Mouse (Mus musculus): ENCODE data around the gene Trim2. TPM values are rescaled to one million over a fixed set of nuclear protein-coding genes. Genes with fewer than 3 reads are reported as not detected.

Trim2 gene
- polyA plus RNA-seq, 2 experiments = 17.4 to 28.1 TPM

GRCm38 (mm10) chr3:84235420-84236304 is 71.0 kb downstream of the Trim2 start:
- Histone ChIP-seq H3K4me2 (replicated peaks; ENCODE audit: low read depth, low read length, severe bottlenecking) (no peak overlapping the region), H3K4me3 (replicated peaks; ENCODE audit: low read length) (no peak overlapping the region), H3K27me3 (ENCODE audit: control insufficient read depth, insufficient read depth, low read length) (no peaks in the 10 kb centered on the region), H3K9me3 (ENCODE audit: control insufficient read depth, low read length) (no peaks in the 10 kb centered on the region), H3K9ac (ENCODE audit: low read depth, low read length, severe bottlenecking) (no peak overlapping the region), H3K36me3 (ENCODE audit: control insufficient read depth, insufficient read depth, low read length) (no peaks in the 10 kb centered on the region), H3K4me1 (ENCODE audit: control insufficient read depth, insufficient read depth, low read length) (no peaks in the 10 kb centered on the region), H3K27ac (replicated peaks; ENCODE audit: low read depth, low read length) (no peak overlapping the region)
- 76% methylated on average over 10 of the region's 10 CpGs for WGBS
- ATAC-seq (ENCODE audit: low FRiP score, low read depth) (no peak), DNase-seq (ENCODE audit: low spot score) (no peak)
- no peak for TF ChIP-seq POLR2A (IDR thresholded peaks at IDR 0.05; ENCODE audit: borderline replicate concordance, extremely low read depth, insufficient read depth, insufficient read length)

- 73% methylated on average over 4 of the region's 4 CpGs for WGBS
- Histone ChIP-seq H3K9me3 (ENCODE audit: control insufficient read depth, low read length) (no peaks in the 10 kb centered on the region), H3K27me3 (ENCODE audit: control insufficient read depth, insufficient read depth, low read length) (no peaks in the 10 kb centered on the region), H3K27ac (replicated peaks; ENCODE audit: low read depth, low read length) (no peak overlapping the region), H3K4me3 (replicated peaks; ENCODE audit: low read length) (no peak overlapping the region), H3K4me2 (replicated peaks; ENCODE audit: low read depth, low read length, severe bottlenecking) (no peak overlapping the region), H3K4me1 (ENCODE audit: control insufficient read depth, insufficient read depth, low read length) (no peaks in the 10 kb centered on the region), H3K36me3 (ENCODE audit: control insufficient read depth, insufficient read depth, low read length) (no peaks in the 10 kb centered on the region), H3K9ac (ENCODE audit: low read depth, low read length, severe bottlenecking) (no peak overlapping the region)
- ATAC-seq (ENCODE audit: low FRiP score, low read depth) = no peak
- DNase-seq (ENCODE audit: low spot score) = no peak
- TF ChIP-seq POLR2A (IDR thresholded peaks at IDR 0.05; ENCODE audit: borderline replicate concordance, extremely low read depth, insufficient read depth, insufficient read length) = no peak
These were observed 72.1 kb downstream of the Trim2 start for GRCm38 (mm10) chr3:84234562-84234961.

GRCm38 (mm10) chr3:84233663-84234415 is 72.8 kb downstream of the Trim2 start:
- Histone ChIP-seq H3K4me3 (replicated peaks; ENCODE audit: low read length) (no peak overlapping the region), H3K9ac (ENCODE audit: low read depth, low read length, severe bottlenecking) (no peak overlapping the region), H3K9me3 (ENCODE audit: control insufficient read depth, low read length) (no peaks in the 10 kb centered on the region), H3K4me1 (ENCODE audit: control insufficient read depth, insufficient read depth, low read length) (no peaks in the 10 kb centered on the region), H3K4me2 (replicated peaks; ENCODE audit: low read depth, low read length, severe bottlenecking) (no peak overlapping the region), H3K27me3 (ENCODE audit: control insufficient read depth, insufficient read depth, low read length) (no peaks in the 10 kb centered on the region), H3K27ac (replicated peaks; ENCODE audit: low read depth, low read length) (no peak overlapping the region), H3K36me3 (ENCODE audit: control insufficient read depth, insufficient read depth, low read length) (no peaks in the 10 kb centered on the region)
- TF ChIP-seq POLR2A (IDR thresholded peaks at IDR 0.05; ENCODE audit: borderline replicate concordance, extremely low read depth, insufficient read depth, insufficient read length) = no peak
- DNase-seq (ENCODE audit: low spot score) (no peak), ATAC-seq (ENCODE audit: low FRiP score, low read depth) (no peak)
- 88% methylated on average over 5 of the region's 5 CpGs for WGBS

- ATAC-seq (ENCODE audit: low FRiP score, low read depth) = no peak
- Histone ChIP-seq H3K4me2 (replicated peaks; ENCODE audit: low read depth, low read length, severe bottlenecking) (no peak overlapping the region), H3K4me1 (ENCODE audit: control insufficient read depth, insufficient read depth, low read length) (no peaks in the 10 kb centered on the region), H3K27me3 (ENCODE audit: control insufficient read depth, insufficient read depth, low read length) (no peaks in the 10 kb centered on the region), H3K9ac (ENCODE audit: low read depth, low read length, severe bottlenecking) (no peak overlapping the region), H3K9me3 (ENCODE audit: control insufficient read depth, low read length) (no peaks in the 10 kb centered on the region), H3K36me3 (ENCODE audit: control insufficient read depth, insufficient read depth, low read length) (no peaks in the 10 kb centered on the region), H3K4me3 (replicated peaks; ENCODE audit: low read length) (no peak overlapping the region), H3K27ac (replicated peaks; ENCODE audit: low read depth, low read length) (no peak overlapping the region)
- 89% methylated on average over 6 of the region's 6 CpGs for WGBS
- no peak for TF ChIP-seq POLR2A (IDR thresholded peaks at IDR 0.05; ENCODE audit: borderline replicate concordance, extremely low read depth, insufficient read depth, insufficient read length)
- no peak for DNase-seq (ENCODE audit: low spot score)
These were observed 74.4 kb downstream of the Trim2 start for GRCm38 (mm10) chr3:84232312-84232711.

GRCm38 (mm10) chr3:84230988-84231387 is 75.7 kb downstream of the Trim2 start:
- no peak overlapping the region for H3K4me3 ChIP-seq (replicated peaks; ENCODE audit: low read length)
- 42% methylated on average over 3 of the region's 3 CpGs for WGBS
- H3K4me2 ChIP-seq (replicated peaks; ENCODE audit: low read depth, low read length, severe bottlenecking) = no peak overlapping the region
- H3K27ac ChIP-seq (replicated peaks; ENCODE audit: low read depth, low read length) = no peak overlapping the region
- TF ChIP-seq POLR2A (IDR thresholded peaks at IDR 0.05; ENCODE audit: borderline replicate concordance, extremely low read depth, insufficient read depth, insufficient read length) = no peak
- H3K36me3 ChIP-seq (ENCODE audit: control insufficient read depth, insufficient read depth, low read length) = no peaks in the 10 kb centered on the region
- DNase-seq (ENCODE audit: low spot score) (no peak), ATAC-seq (ENCODE audit: low FRiP score, low read depth) (no peak)
- no peaks in the 10 kb centered on the region for H3K27me3 ChIP-seq (ENCODE audit: control insufficient read depth, insufficient read depth, low read length)
- H3K9ac ChIP-seq (ENCODE audit: low read depth, low read length, severe bottlenecking) = no peak overlapping the region
- no peaks in the 10 kb centered on the region for H3K9me3 ChIP-seq (ENCODE audit: control insufficient read depth, low read length)
- no peaks in the 10 kb centered on the region for H3K4me1 ChIP-seq (ENCODE audit: control insufficient read depth, insufficient read depth, low read length)

Data from limb, embryonic 14.5 days (tissue).